Mouse (Mus musculus): ENCODE measurements at regions not wholly inside any gene's neighbourhood (a gene's known extent, or its start where the extent isn't known, plus 50 kb on each side); places are given as distances from the start of the nearest gene placed in this dataset.

GRCm38 (mm10) chr3:83575526-83575925, 190.6 kb upstream of the Sfrp2 start:
- no peak for TF ChIP-seq TCF12 (IDR thresholded peaks at IDR 0.05; ENCODE audit: insufficient read depth, poor library complexity, severe bottlenecking)
- no peak for TF ChIP-seq MYOG (IDR thresholded peaks at IDR 0.05; ENCODE audit: control insufficient read depth in 1 of 3, insufficient read depth in 1 of 3, insufficient read length in 2 of 3, low read depth in 2 of 3)
- TF ChIP-seq POLR2A (IDR thresholded peaks at IDR 0.05; ENCODE audit: insufficient read length, low read depth): no peak
- TF ChIP-seq USF1 (IDR thresholded peaks at IDR 0.05; ENCODE audit: low read depth): no peak

All from myocyte (in vitro differentiated cells).